Mouse (Mus musculus) liver, embryonic 14.5 days (tissue): ENCODE measurements around the gene Mrpl10. TPM values are rescaled to one million over a fixed set of nuclear protein-coding genes. Genes with fewer than 3 reads are reported as not detected.

Experiments used
- ATAC-seq: fragments of 200-750 bp; cut with Nextera tagmentation; 2 replicates; pipeline ENCODE4 v1.8.0; 2017; ENCODE audit warnings: moderate number of reproducible peaks, mild to moderate bottlenecking, moderate library complexity; ENCODE audit not compliant: insufficient read depth
- DNase-seq, 3 experiments: peaks; one replicate each; pipeline ENCODE4 v3.0.0-alpha.2; 2012 to 2013; ENCODE audit warnings: low read depth in 3 of 3, low spot score in 3 of 3
- H3K27ac ChIP-seq: fragments of 300-500 bp; sonication (generic); 2 replicates; pipeline ENCODE4 v1.5.1; 2014; ENCODE audit warnings: moderate library complexity, mild to moderate bottlenecking, control low read depth, inconsistent platforms
- H3K27me3 ChIP-seq: fragments of 300-500 bp; sonication (generic); 2 replicates; pipeline ENCODE4 v1.6.1; 2014; ENCODE audit warnings: mild to moderate bottlenecking, low read length, moderate library complexity; ENCODE audit not compliant: control insufficient read depth, insufficient read depth
- H3K36me3 ChIP-seq: fragments of 300-500 bp; sonication (generic); replicated peaks from 2 replicates; pipeline ENCODE4 v1.6.1; 2014; ENCODE audit warnings: low read depth; ENCODE audit not compliant: control insufficient read depth, insufficient read depth
- H3K4me1 ChIP-seq, 2 experiments: fragments of 200-500 bp in 1 of 2; fragments of 300-500 bp in 1 of 2; sonication (generic) in 1 of 2; replicated peaks; 2 replicates each; pipeline ENCODE4 v1.6.1; 2012 to 2014; ENCODE audit warnings: antibody characterized with exemption in 1 of 2, inconsistent platforms in 1 of 2, low read length in 1 of 2; ENCODE audit not compliant: control insufficient read depth in 2 of 2, insufficient read depth in 2 of 2
- H3K4me2 ChIP-seq: fragments of 300-500 bp; sonication (generic); 2 replicates; pipeline ENCODE4 v1.6.1; 2014; ENCODE audit warnings: low read depth, mild to moderate bottlenecking, control low read depth, moderate library complexity
- H3K4me3 ChIP-seq, 2 experiments: fragments of 200-500 bp in 1 of 2; fragments of 300-500 bp in 1 of 2; sonication (generic) in 1 of 2; 2 replicates each; pipeline ENCODE4 v1.5.1; 2012 to 2014; ENCODE audit warnings: low read depth in 2 of 2, low read length in 2 of 2, mild to moderate bottlenecking in 2 of 2, control low read depth in 1 of 2, inconsistent platforms in 1 of 2, moderate library complexity in 1 of 2; ENCODE audit not compliant: insufficient read depth in 1 of 2
- H3K9ac ChIP-seq: fragments of 300-500 bp; sonication (generic); replicated peaks from 2 replicates; pipeline ENCODE4 v1.6.1; 2014; ENCODE audit warnings: mild to moderate bottlenecking, control low read depth, moderate library complexity
- H3K9me3 ChIP-seq: fragments of 300-500 bp; sonication (generic); 2 replicates; pipeline ENCODE4 v1.6.1; 2016; ENCODE audit warnings: low read length, mixed read lengths; ENCODE audit not compliant: control insufficient read depth
- CTCF ChIP-seq: IDR thresholded peaks from 2 replicates; pipeline ENCODE4 v1.5.1; 2016; ENCODE audit warnings: antibody characterized with exemption, low read depth, control low read depth
- EP300 ChIP-seq: IDR thresholded peaks from 2 replicates; pipeline ENCODE4 v1.6.1; 2016; ENCODE audit warnings: antibody characterized with exemption, low read depth
- WGBS: fragments of 180-500 bp; shearing (Covaris S2); extraction: QIAGEN DNeasy Blood & Tissue Kit; methylation state at CpG from one replicate; pipeline ENCODE4 v1.1.7; 2014; ENCODE audit not compliant: insufficient replicate concordance; 5-methylcytosine and 5-hydroxymethylcytosine counted together
- polyA plus RNA-seq, 2 experiments: library from polyadenylated mRNA; depleted of rRNA in 1 of 2; stranded (reverse) in 1 of 2; unstranded in 1 of 2; fragments of >200 nt; fragmentation: Nextera tagmentation in 1 of 2; extraction: Ambion mirVana in 1 of 2; gene quantifications; 2 replicates each; pipeline versions ENCODE4 v1.2.1 to v1.2.3; 2012 to 2014

Mrpl10 gene
- polyA plus RNA-seq, 2 experiments: 29.1 to 34.9 TPM

DNA sequence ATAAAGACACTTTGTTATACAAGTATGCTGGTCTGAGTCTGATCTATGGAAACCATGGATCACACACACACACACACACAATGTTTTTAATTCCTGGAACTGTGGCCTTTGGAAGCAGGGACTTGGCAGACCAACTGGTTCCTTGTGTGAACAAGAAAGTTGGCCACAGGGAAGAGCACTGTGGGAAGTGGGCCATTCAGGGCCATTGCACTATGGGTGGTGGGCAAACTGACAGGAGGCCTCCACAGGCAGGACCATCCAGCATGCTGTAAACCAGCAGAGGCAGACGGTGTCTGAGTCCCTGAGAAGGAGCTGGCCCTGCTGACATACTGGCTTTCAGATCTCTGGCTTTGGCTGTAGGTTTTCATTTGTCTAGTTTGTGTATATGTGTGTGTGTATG lies 28.0 kb downstream of the Mrpl10 start:
- no peaks in the 10 kb centered on the region for H3K27me3 ChIP-seq
- 68% methylated on average over 1 of the region's 1 CpGs for WGBS
- DNase-seq: no peak
- H3K9me3 ChIP-seq: no peaks in the 10 kb centered on the region
- TF ChIP-seq CTCF (no peak), EP300 (no peak)
- no peaks in the 10 kb centered on the region for H3K36me3 ChIP-seq
- no peak overlapping the region for H3K9ac ChIP-seq
- no peaks in the 10 kb centered on the region for H3K4me1 ChIP-seq
- H3K4me2 ChIP-seq: no peak overlapping the region
- H3K27ac ChIP-seq: no peak overlapping the region
- no peak overlapping the region for H3K4me3 ChIP-seq
- no peak for ATAC-seq

DNA sequence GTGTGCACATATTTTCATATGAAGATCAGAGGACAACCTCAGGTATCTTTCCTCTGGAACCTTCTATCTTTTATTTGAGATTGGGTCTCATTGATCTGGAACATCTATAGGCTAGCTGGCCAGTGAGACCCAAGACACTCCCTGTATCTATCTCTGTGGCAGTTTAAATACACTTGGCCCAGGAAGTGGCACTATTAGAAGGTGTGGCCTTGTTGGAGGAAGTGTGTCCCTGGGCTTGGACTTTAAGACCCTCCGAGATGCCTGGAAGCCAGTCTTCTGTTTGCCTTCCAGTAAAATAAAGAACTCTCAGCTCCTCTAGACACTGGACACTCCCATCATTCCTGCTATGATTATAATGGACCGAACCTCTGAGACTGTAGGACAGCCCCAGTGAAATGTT lies 28.4 kb downstream of the Mrpl10 start:
- no peaks in the 10 kb centered on the region for H3K4me1 ChIP-seq
- 59% methylated on average over 2 of the region's 2 CpGs for WGBS
- H3K27me3 ChIP-seq: no peaks in the 10 kb centered on the region
- no peaks in the 10 kb centered on the region for H3K36me3 ChIP-seq
- ATAC-seq: no peak
- DNase-seq: no peak
- TF ChIP-seq EP300: no peak
- no peak for TF ChIP-seq CTCF
- H3K9me3 ChIP-seq: no peaks in the 10 kb centered on the region
- H3K4me3 ChIP-seq: no peak overlapping the region
- H3K4me2 ChIP-seq: no peak overlapping the region
- no peak overlapping the region for H3K27ac ChIP-seq
- H3K9ac ChIP-seq: no peak overlapping the region

DNA sequence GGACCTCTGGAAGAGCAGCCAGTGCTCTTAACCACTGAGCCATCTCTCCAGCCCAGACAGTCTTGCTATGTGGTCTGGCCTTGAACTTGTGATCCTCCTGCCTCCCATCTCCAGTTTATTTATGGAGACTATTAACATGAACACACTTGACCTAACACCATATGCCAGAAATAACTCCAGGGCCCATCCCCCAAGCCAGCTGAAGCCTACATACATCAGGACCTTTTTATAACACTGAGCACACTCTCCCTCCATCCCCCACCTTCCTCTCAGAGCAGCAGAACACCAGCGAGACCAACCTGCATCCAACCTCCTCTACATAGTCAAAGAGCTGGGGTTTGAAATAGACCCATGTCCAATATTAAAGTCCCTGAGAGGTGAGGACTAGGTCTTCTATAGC lies 29.8 kb downstream of the Mrpl10 start:
- TF ChIP-seq CTCF: no peak
- TF ChIP-seq EP300: no peak
- H3K4me2 ChIP-seq: no peak overlapping the region
- no peaks in the 10 kb centered on the region for H3K9me3 ChIP-seq
- ATAC-seq (no peak), DNase-seq (no peak)
- 59% methylated on average over 1 of the region's 1 CpGs for WGBS
- no peak overlapping the region for H3K9ac ChIP-seq
- no peaks in the 10 kb centered on the region for H3K27me3 ChIP-seq
- H3K4me3 ChIP-seq: no peak overlapping the region
- no peaks in the 10 kb centered on the region for H3K36me3 ChIP-seq
- no peak overlapping the region for H3K27ac ChIP-seq
- no peaks in the 10 kb centered on the region for H3K4me1 ChIP-seq

DNA sequence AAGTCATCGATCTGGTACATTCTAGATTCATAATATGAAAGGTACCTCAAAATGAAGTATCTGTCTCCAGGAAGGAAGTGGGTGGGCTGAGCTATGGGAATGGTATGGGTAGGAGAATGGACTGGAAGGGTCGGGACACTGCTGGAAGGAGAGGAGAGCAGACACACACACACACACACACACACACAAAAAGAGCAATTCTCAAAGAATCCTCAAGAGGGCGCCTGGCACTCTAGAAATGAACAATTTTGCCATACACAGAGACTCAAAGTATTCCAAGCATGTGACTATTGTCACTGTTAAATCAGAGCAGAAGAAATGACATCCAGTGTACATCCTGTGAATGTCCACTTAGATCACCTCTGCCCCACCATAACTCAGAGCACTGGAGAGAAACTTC lies 31.2 kb downstream of the Mrpl10 start:
- Histone ChIP-seq H3K27me3 (no peaks in the 10 kb centered on the region), H3K4me2 (no peak overlapping the region), H3K4me1 (no peaks in the 10 kb centered on the region), H3K36me3 (no peaks in the 10 kb centered on the region), H3K4me3 (no peak overlapping the region), H3K9ac (no peak overlapping the region), H3K27ac (no peak overlapping the region), H3K9me3 (no peaks in the 10 kb centered on the region)
- ATAC-seq (no peak), DNase-seq (no peak)
- no peak for TF ChIP-seq EP300
- peak; percentile 65 for TF ChIP-seq CTCF
- WGBS: 23% methylated on average over 3 of the region's 3 CpGs

DNA sequence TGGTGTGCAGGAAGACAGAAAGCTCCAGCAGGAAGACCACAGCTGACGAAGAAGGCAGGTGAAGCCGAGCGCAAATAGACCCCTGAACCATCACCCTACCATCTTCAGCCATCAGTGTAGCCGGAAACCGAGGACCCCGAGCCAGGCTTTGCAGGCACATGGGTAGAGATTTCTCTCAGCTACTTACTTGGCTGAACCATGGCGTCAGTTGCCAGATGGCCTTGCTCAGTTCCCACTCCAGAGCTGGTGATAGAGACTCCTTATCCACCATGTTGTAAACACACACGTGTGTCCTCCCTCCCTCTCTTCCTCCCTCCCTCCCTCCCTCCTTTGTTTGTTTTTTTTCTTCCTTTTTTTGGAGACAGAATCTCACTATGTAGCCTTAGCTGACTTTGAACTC lies 32.9 kb downstream of the Mrpl10 start:
- Histone ChIP-seq H3K4me3 (no peak overlapping the region), H3K27me3 (no peaks in the 10 kb centered on the region), H3K9ac (no peak overlapping the region), H3K9me3 (no peaks in the 10 kb centered on the region), H3K36me3 (no peaks in the 10 kb centered on the region), H3K4me2 (no peak overlapping the region), H3K4me1 (no peaks in the 10 kb centered on the region), H3K27ac (no peak overlapping the region)
- ATAC-seq (no peak), DNase-seq (no peak)
- WGBS: 46% methylated on average over 8 of the region's 8 CpGs
- no peak for TF ChIP-seq EP300
- no peak for TF ChIP-seq CTCF

DNA sequence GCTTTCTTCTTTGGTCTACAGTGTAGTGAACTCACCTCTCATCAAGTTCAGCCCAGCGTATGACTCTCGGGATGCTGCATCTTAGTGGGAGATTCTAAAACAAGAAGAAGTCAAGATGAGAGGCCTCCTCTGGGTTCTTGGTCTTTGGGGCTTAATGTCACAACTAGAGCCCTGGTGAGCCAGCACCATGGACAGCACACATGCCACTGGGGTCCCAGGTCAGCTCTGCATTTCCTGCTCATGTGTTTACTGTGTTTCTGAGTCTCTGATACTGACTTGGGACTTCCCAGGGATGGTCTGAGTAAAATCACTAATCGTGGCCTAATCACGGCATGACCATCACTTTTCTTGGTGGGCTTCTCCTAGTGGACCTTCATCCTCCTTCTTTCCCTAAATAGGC lies 37.4 kb downstream of the Mrpl10 start:
- DNase-seq: peak in 2 of 3 experiments; percentile 16 to 20

More for the DNA sequence above, 37.4 kb downstream of the Mrpl10 start:
- TF ChIP-seq EP300: no peak
- no peak for TF ChIP-seq CTCF
- ATAC-seq: no peak
- Histone ChIP-seq H3K36me3 (no peaks in the 10 kb centered on the region), H3K27me3 (no peaks in the 10 kb centered on the region), H3K9ac (no peak overlapping the region), H3K9me3 (no peaks in the 10 kb centered on the region), H3K4me1 (no peaks in the 10 kb centered on the region), H3K4me3 (no peak overlapping the region), H3K4me2 (no peak overlapping the region), H3K27ac (no peak overlapping the region)
- 32% methylated on average over 4 of the region's 4 CpGs for WGBS
